Mouse (Mus musculus) heart, embryonic 10.5 days (tissue): Measurements from ENCODE around the gene Pde2a. TPM values are rescaled to one million over a fixed set of nuclear protein-coding genes. Genes with fewer than 3 reads are reported as not detected.

Experiments
- DNase-seq: peaks from one replicate; pipeline ENCODE4 v3.0.0-alpha.2; 2017; ENCODE audit warnings: low spot score
- H3K27ac ChIP-seq: fragments of 300-500 bp; sonication (generic); 2 replicates; pipeline ENCODE4 v1.5.1; 2016; ENCODE audit warnings: mild to moderate bottlenecking
- H3K27me3 ChIP-seq: fragments of 300-500 bp; sonication (generic); 2 replicates; pipeline ENCODE4 v1.6.1; 2016; ENCODE audit warnings: mild to moderate bottlenecking; ENCODE audit not compliant: poor library complexity, insufficient read depth, severe bottlenecking
- H3K36me3 ChIP-seq: fragments of 300-500 bp; sonication (generic); 2 replicates; pipeline ENCODE4 v1.6.1; 2016; ENCODE audit warnings: mild to moderate bottlenecking, moderate library complexity
- H3K4me1 ChIP-seq: fragments of 300-500 bp; sonication (generic); 2 replicates; pipeline ENCODE4 v1.6.1; 2016; ENCODE audit warnings: mild to moderate bottlenecking
- H3K4me3 ChIP-seq: fragments of 300-500 bp; sonication (generic); 2 replicates; pipeline ENCODE4 v1.5.1; 2016; ENCODE audit warnings: mild to moderate bottlenecking, moderate library complexity
- H3K9me3 ChIP-seq: fragments of 300-500 bp; sonication (generic); 2 replicates; pipeline ENCODE4 v1.6.1; 2016; ENCODE audit warnings: mild to moderate bottlenecking, moderate library complexity
- WGBS: fragments of 180-500 bp; shearing (Covaris S2); methylation state at CpG from one replicate; pipeline ENCODE4 v1.1.7; 2016; 5-methylcytosine and 5-hydroxymethylcytosine counted together
- polyA plus RNA-seq: library from polyadenylated mRNA; unstranded; fragments of >200 nt; fragmentation: Nextera tagmentation; extraction: Ambion mirVana; gene quantifications from 2 replicates; pipeline ENCODE4 v1.2.1, GENCODE M21; 2016

Gene Pde2a
- polyA plus RNA-seq, 1 experiment from 2014 or later = 12.0 TPM

- no peak overlapping the region for H3K4me3 ChIP-seq
- H3K36me3 ChIP-seq = no peaks in the 10 kb centered on the region
- peak overlapping the region; percentile 76 for H3K27ac ChIP-seq
- no peaks in the 10 kb centered on the region for H3K9me3 ChIP-seq
- peaks cover 13% of the 10 kb centered on the region; the same call in 1 of the 2 replicates for H3K27me3 ChIP-seq
- H3K4me1 ChIP-seq = peaks cover 22% of the 10 kb centered on the region
- no peak for DNase-seq
- WGBS = 81% methylated on average over 3 of the region's 3 CpGs
These were observed 50.5 kb downstream of the Pde2a start for GRCm38 (mm10) chr7:101471968-101472480.

GRCm38 (mm10) chr7:101472598-101473558, 51.4 kb downstream of the Pde2a start:
- peak overlapping the region; percentile 76 for H3K27ac ChIP-seq
- H3K9me3 ChIP-seq = no peaks in the 10 kb centered on the region
- H3K4me3 ChIP-seq = no peak overlapping the region
- WGBS = 42% methylated on average over 10 of the region's 10 CpGs
- DNase-seq = no peak
- H3K36me3 ChIP-seq = no peaks in the 10 kb centered on the region
- peaks cover 22% of the 10 kb centered on the region for H3K4me1 ChIP-seq
- H3K27me3 ChIP-seq = peaks cover 16% of the 10 kb centered on the region; the same call in 1 of the 2 replicates

GRCm38 (mm10) chr7:101474399-101474811, 52.9 kb downstream of the Pde2a start:
- 0 out of 2 replicates have a peak overlapping the region, but pooled peaks have one; percentile 22 for H3K27ac ChIP-seq
- no peak overlapping the region for H3K4me3 ChIP-seq
- WGBS = 74% methylated on average over 5 of the region's 5 CpGs
- peaks cover 20% of the 10 kb centered on the region for H3K4me1 ChIP-seq
- no peaks in the 10 kb centered on the region for H3K9me3 ChIP-seq
- no peaks in the 10 kb centered on the region for H3K36me3 ChIP-seq
- DNase-seq = no peak
- peaks cover 16% of the 10 kb centered on the region; the same call in 1 of the 2 replicates for H3K27me3 ChIP-seq

GRCm38 (mm10) chr7:101476028-101476427, 54.5 kb downstream of the Pde2a start:
- Histone ChIP-seq H3K36me3 (no peaks in the 10 kb centered on the region), H3K9me3 (no peaks in the 10 kb centered on the region), H3K27ac (no peak overlapping the region), H3K4me1 (peaks cover 18% of the 10 kb centered on the region), H3K27me3 (peaks cover 16% of the 10 kb centered on the region; the same call in 1 of the 2 replicates), H3K4me3 (no peak overlapping the region)
- no peak for DNase-seq
- WGBS = 59% methylated on average over 3 of the region's 3 CpGs

- DNase-seq = no peak
- no peak overlapping the region for H3K27ac ChIP-seq
- no peak overlapping the region for H3K4me3 ChIP-seq
- no peaks in the 10 kb centered on the region for H3K9me3 ChIP-seq
- H3K36me3 ChIP-seq = no peaks in the 10 kb centered on the region
- H3K4me1 ChIP-seq = peaks cover 18% of the 10 kb centered on the region
- 65% methylated on average over 4 of the region's 4 CpGs for WGBS
- peaks cover 16% of the 10 kb centered on the region; the same call in 1 of the 2 replicates for H3K27me3 ChIP-seq
These were observed 55.0 kb downstream of the Pde2a start for GRCm38 (mm10) chr7:101476493-101476892.

GRCm38 (mm10) chr7:101477200-101477599, 55.7 kb downstream of the Pde2a start:
- H3K4me1 ChIP-seq = peaks cover 17% of the 10 kb centered on the region
- H3K36me3 ChIP-seq = no peaks in the 10 kb centered on the region
- no peak overlapping the region for H3K27ac ChIP-seq
- 40% methylated on average over 5 of the region's 5 CpGs for WGBS
- H3K9me3 ChIP-seq = no peaks in the 10 kb centered on the region
- H3K4me3 ChIP-seq = no peak overlapping the region
- no peak for DNase-seq
- H3K27me3 ChIP-seq = peaks cover 18% of the 10 kb centered on the region; the same call in 1 of the 2 replicates

- 67% methylated on average over 5 of the region's 5 CpGs for WGBS
- Histone ChIP-seq H3K27ac (no peak overlapping the region), H3K27me3 (peaks cover 21% of the 10 kb centered on the region; the same call in 1 of the 2 replicates), H3K36me3 (no peaks in the 10 kb centered on the region), H3K4me3 (no peak overlapping the region), H3K9me3 (no peaks in the 10 kb centered on the region), H3K4me1 (peaks cover 16% of the 10 kb centered on the region)
- DNase-seq = no peak
These were observed 56.6 kb downstream of the Pde2a start for GRCm38 (mm10) chr7:101478099-101478498.

GRCm38 (mm10) chr7:101479841-101480240, 58.4 kb downstream of the Pde2a start:
- H3K36me3 ChIP-seq = no peaks in the 10 kb centered on the region
- H3K27me3 ChIP-seq = peaks cover 21% of the 10 kb centered on the region; the same call in 1 of the 2 replicates
- no peak overlapping the region for H3K4me3 ChIP-seq
- WGBS = 73% methylated on average over 4 of the region's 4 CpGs
- H3K9me3 ChIP-seq = no peaks in the 10 kb centered on the region
- no peak for DNase-seq
- H3K4me1 ChIP-seq = peaks cover 18% of the 10 kb centered on the region
- H3K27ac ChIP-seq = no peak overlapping the region

GRCm38 (mm10) chr7:101480671-101481070, 59.2 kb downstream of the Pde2a start:
- Histone ChIP-seq H3K9me3 (no peaks in the 10 kb centered on the region), H3K4me1 (peaks cover 18% of the 10 kb centered on the region), H3K27ac (no peak overlapping the region), H3K36me3 (no peaks in the 10 kb centered on the region), H3K4me3 (no peak overlapping the region), H3K27me3 (peaks cover 19% of the 10 kb centered on the region; the same call in 1 of the 2 replicates)
- 59% methylated on average over 6 of the region's 6 CpGs for WGBS
- DNase-seq = no peak

GRCm38 (mm10) chr7:101481872-101482498, 60.5 kb downstream of the Pde2a start:
- Histone ChIP-seq H3K27ac (no peak overlapping the region), H3K9me3 (no peaks in the 10 kb centered on the region), H3K36me3 (no peaks in the 10 kb centered on the region), H3K27me3 (peaks cover 9% of the 10 kb centered on the region; the same call in 1 of the 2 replicates), H3K4me3 (no peak overlapping the region), H3K4me1 (peaks cover 18% of the 10 kb centered on the region)
- no peak for DNase-seq
- 64% methylated on average over 8 of the region's 8 CpGs for WGBS

- Histone ChIP-seq H3K9me3 (no peaks in the 10 kb centered on the region), H3K27ac (peak overlapping the region; percentile 36), H3K4me1 (peaks cover 18% of the 10 kb centered on the region), H3K4me3 (no peak overlapping the region), H3K27me3 (peaks cover 6% of the 10 kb centered on the region; the same call in 1 of the 2 replicates), H3K36me3 (no peaks in the 10 kb centered on the region)
- WGBS = 55% methylated on average over 9 of the region's 9 CpGs
- no peak for DNase-seq
These were observed 61.1 kb downstream of the Pde2a start for GRCm38 (mm10) chr7:101482499-101483081.

- Histone ChIP-seq H3K27ac (no peak overlapping the region), H3K9me3 (no peaks in the 10 kb centered on the region), H3K36me3 (no peaks in the 10 kb centered on the region), H3K4me3 (no peak overlapping the region), H3K4me1 (peaks cover 18% of the 10 kb centered on the region), H3K27me3 (peaks cover 6% of the 10 kb centered on the region; the same call in 1 of the 2 replicates)
- 62% methylated on average over 9 of the region's 9 CpGs for WGBS
- DNase-seq = no peak
These were observed 62.1 kb downstream of the Pde2a start for GRCm38 (mm10) chr7:101483498-101484115.
